Mouse (Mus musculus) lung, embryonic 16.5 days (tissue): ENCODE data around the gene Hist1h4d. TPM values are rescaled to one million over a fixed set of nuclear protein-coding genes. Genes with fewer than 3 reads are reported as not detected.
A peak's percentile ranks its signal among the peaks of the same experiment; 100 is the strongest.
"Not testable (repeated sequence)": the region's sequence is repeated elsewhere in the genome, so short reads cannot be mapped to it uniquely, and the experiment has no call there.

ENCODE experiments used
- ATAC-seq: fragments of 200-750 bp; cut with Nextera tagmentation; 2 replicates; pipeline ENCODE4 v1.8.0; 2017; ENCODE audit warnings: low read depth, mild to moderate bottlenecking, moderate library complexity
- H3K27ac ChIP-seq: fragments of 300-500 bp; sonication (generic); 2 replicates; pipeline ENCODE4 v1.5.1; 2014; ENCODE audit warnings: mild to moderate bottlenecking, control low read depth, low read length
- H3K27me3 ChIP-seq: fragments of 300-500 bp; sonication (generic); 2 replicates; pipeline ENCODE4 v1.6.1; 2014; ENCODE audit warnings: low read depth, low read length, mixed read lengths; ENCODE audit not compliant: control insufficient read depth, insufficient read depth
- H3K36me3 ChIP-seq: fragments of 300-500 bp; sonication (generic); 2 replicates; pipeline ENCODE4 v1.6.1; 2014; ENCODE audit warnings: low read length; ENCODE audit not compliant: control insufficient read depth, insufficient read depth
- H3K4me1 ChIP-seq: fragments of 300-500 bp; sonication (generic); replicated peaks from 2 replicates; pipeline ENCODE4 v1.6.1; 2014; ENCODE audit warnings: low read length, mixed read lengths; ENCODE audit not compliant: control insufficient read depth, insufficient read depth
- H3K4me2 ChIP-seq: fragments of 300-500 bp; sonication (generic); 2 replicates; pipeline ENCODE4 v1.6.1; 2014; ENCODE audit warnings: low read depth, low read length, control low read depth
- H3K4me3 ChIP-seq: fragments of 300-500 bp; sonication (generic); 2 replicates; pipeline ENCODE4 v1.5.1; 2014; ENCODE audit warnings: mild to moderate bottlenecking, low read length, control low read depth
- H3K9ac ChIP-seq: fragments of 300-500 bp; sonication (generic); 2 replicates; pipeline ENCODE4 v1.6.1; 2014; ENCODE audit warnings: low read length, control low read depth
- H3K9me3 ChIP-seq: fragments of 300-500 bp; sonication (generic); 2 replicates; pipeline ENCODE4 v1.6.1; 2016; ENCODE audit warnings: low read length; ENCODE audit not compliant: control insufficient read depth
- WGBS: fragments of 180-500 bp; shearing (Covaris S2); extraction: QIAGEN DNeasy Blood & Tissue Kit; methylation state at CpG from one replicate; pipeline ENCODE4 v1.1.7; 2014; 5-methylcytosine and 5-hydroxymethylcytosine counted together
- polyA plus RNA-seq: library from polyadenylated mRNA; unstranded; fragments of >200 nt; fragmentation: Nextera tagmentation; extraction: Ambion mirVana; gene quantifications from 2 replicates; pipeline ENCODE4 v1.2.1, GENCODE M21; 2015

Hist1h4d gene
- polyA plus RNA-seq, 1 experiment from 2014 or later, result 130 TPM

DNA sequence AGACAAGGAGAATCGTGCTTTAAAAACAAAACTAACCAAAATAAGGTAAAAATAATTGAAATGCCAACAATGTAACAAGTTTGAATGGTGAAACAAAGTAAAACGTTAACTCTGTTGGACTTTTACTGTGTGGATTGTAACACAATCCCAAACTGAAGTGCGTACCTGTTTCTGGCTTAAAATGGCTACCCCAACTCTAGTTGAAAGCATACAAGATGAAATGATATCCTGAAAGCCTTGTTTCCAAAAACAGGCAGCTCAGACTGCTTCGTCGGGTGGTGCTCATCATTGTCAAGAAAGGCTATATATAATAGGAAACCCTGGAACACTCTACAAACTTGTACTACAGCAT is 19.9 kb upstream of the Hist1h4d start:
- peak overlapping the region; percentile 99; the same call in 1 of the 2 replicates for H3K27ac ChIP-seq
- 0% methylated on average over 2 of the region's 5 CpGs for WGBS
- not testable (repeated sequence) for H3K36me3 ChIP-seq, H3K27me3 ChIP-seq, H3K4me1 ChIP-seq, ATAC-seq, H3K9me3 ChIP-seq
- H3K9ac ChIP-seq, result peak overlapping the region; percentile 63
- peak overlapping the region; percentile 49 for H3K4me3 ChIP-seq
- peak overlapping the region; percentile 61 for H3K4me2 ChIP-seq

GRCm38 (mm10) chr13:23561883-23562659 is 19.3 kb upstream of the Hist1h4d start, which contains the start of gene Hist1h3e:
TSS of gene Hist1h3e (minus strand) at chr13:23562369.
- Histone ChIP-seq H3K9ac (peak within 1 kb of the TSS; percentile 63), H3K4me3 (peak within 1 kb of the TSS; percentile 49), H3K27ac (peak within 1 kb of the TSS; percentile 99), H3K4me2 (peak within 1 kb of the TSS; percentile 61)
- H3K9me3 ChIP-seq, H3K27me3 ChIP-seq, H3K4me1 ChIP-seq, H3K36me3 ChIP-seq: not testable (repeated sequence)
- under 1% methylated on average over 45 of the region's 67 CpGs for WGBS
- peak; percentile 92 for ATAC-seq

GRCm38 (mm10) chr13:23562699-23563462 is 18.5 kb upstream of the Hist1h4d start:
- peak overlapping the region; percentile 99 for H3K27ac ChIP-seq
- H3K9ac ChIP-seq, result peak overlapping the region; percentile 63
- H3K27me3 ChIP-seq, result no peaks in the 10 kb centered on the region
- H3K4me3 ChIP-seq, result peak overlapping the region; percentile 49
- peak; percentile 69 for ATAC-seq
- no peaks in the 10 kb centered on the region for H3K9me3 ChIP-seq
- H3K36me3 ChIP-seq, result no peaks in the 10 kb centered on the region
- H3K4me2 ChIP-seq, result peak overlapping the region; percentile 61
- 2% methylated on average over 18 of the region's 18 CpGs for WGBS
- H3K4me1 ChIP-seq, result no peaks in the 10 kb centered on the region

DNA sequence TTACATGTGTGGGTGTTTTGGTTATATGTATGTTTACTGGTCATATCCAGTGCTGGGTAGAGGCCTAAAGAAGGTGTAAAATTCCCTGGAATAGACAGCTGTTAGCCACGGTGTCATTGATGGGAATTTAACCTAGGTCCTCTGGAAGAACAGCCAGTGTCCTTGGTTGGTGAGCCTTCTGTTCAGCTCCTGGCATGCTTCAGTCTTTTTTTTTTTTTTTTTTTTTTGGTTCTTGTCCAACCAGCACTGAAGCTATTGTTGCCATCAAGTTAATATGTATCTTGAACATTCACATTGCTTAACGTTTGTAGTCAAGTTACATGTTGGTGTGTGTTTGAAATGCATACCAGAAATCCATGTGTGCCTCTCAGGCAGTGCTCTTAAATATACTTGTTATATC is 16.9 kb upstream of the Hist1h4d start:
- Histone ChIP-seq H3K9me3 (no peaks in the 10 kb centered on the region), H3K4me3 (no peak overlapping the region), H3K27ac (no peak overlapping the region), H3K27me3 (no peaks in the 10 kb centered on the region), H3K4me1 (no peaks in the 10 kb centered on the region), H3K9ac (no peak overlapping the region), H3K4me2 (no peak overlapping the region), H3K36me3 (no peaks in the 10 kb centered on the region)
- WGBS, result 65% methylated on average over 2 of the region's 2 CpGs
- ATAC-seq, result no peak

- WGBS, result under 1% methylated on average over 15 of the region's 41 CpGs
- H3K4me1 ChIP-seq, H3K27me3 ChIP-seq, H3K36me3 ChIP-seq, H3K9me3 ChIP-seq: not testable (repeated sequence)
- ATAC-seq, result peak; percentile 6; the same call in 1 of the 2 replicates
- Histone ChIP-seq H3K27ac (peak overlapping the region; percentile 98), H3K9ac (peak overlapping the region; percentile 62), H3K4me3 (peak overlapping the region; percentile 44), H3K4me2 (peak overlapping the region; percentile 42)
These were observed 11.0 kb upstream of the Hist1h4d start for GRCm38 (mm10) chr13:23570261-23571021.

DNA sequence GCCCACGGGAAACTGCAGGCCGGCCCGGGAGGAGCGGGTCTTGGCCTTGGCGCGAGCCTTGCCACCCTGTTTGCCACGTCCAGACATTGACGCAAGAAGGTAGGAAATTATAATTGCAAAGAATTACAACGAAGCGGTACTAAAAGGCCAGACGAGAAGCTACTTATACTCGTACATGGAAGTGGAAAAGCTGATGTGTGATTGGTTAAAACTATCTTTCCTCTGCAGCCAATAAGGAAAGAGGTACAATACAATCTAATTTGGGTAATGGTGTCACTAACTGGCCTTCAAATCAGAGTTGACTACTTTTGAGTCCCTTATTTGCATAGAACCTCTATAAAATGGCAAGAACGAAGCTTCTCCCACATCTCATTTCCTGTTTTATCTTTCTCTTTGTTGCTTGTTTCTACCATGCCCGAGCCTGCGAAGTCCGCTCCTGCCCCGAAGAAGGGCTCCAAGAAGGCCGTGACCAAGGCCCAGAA is 10.3 kb upstream of the Hist1h4d start, which contains the start of the genes Hist1h2ae and Hist1h2bg:
Gene Hist1h2ae, minus strand, starts transcription at position 199 of the 482 bp plus-strand sequence.
Gene Hist1h2bg, plus strand, starts transcription at position 375 of the 482 bp plus-strand sequence.
- H3K4me3 ChIP-seq, result peak within 1 kb of the TSS; percentile 52
- WGBS, result under 1% methylated on average over 18 of the region's 18 CpGs
- peaks cover 2% of the 10 kb centered on the region; the same call in 1 of the 2 replicates for H3K4me1 ChIP-seq

GRCm38 (mm10) chr13:23571504-23572217 is 9.7 kb upstream of the Hist1h4d start:
- ATAC-seq, H3K4me1 ChIP-seq, H3K27me3 ChIP-seq, H3K9me3 ChIP-seq, H3K36me3 ChIP-seq: not testable (repeated sequence)
- Histone ChIP-seq H3K27ac (peak overlapping the region; percentile 98), H3K9ac (peak overlapping the region; percentile 70), H3K4me3 (peak overlapping the region; percentile 52), H3K4me2 (peak overlapping the region; percentile 85)
- WGBS, result 0% methylated on average over 11 of the region's 34 CpGs

More for the DNA sequence above, 10.3 kb upstream of the Hist1h4d start, which contains the start of the genes Hist1h2ae and Hist1h2bg:
- Histone ChIP-seq H3K27ac (peak within 1 kb of the TSS; percentile 98), H3K4me2 (peak within 1 kb of the TSS; percentile 85), H3K27me3 (no peaks in the 10 kb centered on the region), H3K9ac (peak within 1 kb of the TSS; percentile 70), H3K36me3 (no peaks in the 10 kb centered on the region), H3K9me3 (no peaks in the 10 kb centered on the region)
- peak; percentile 89 for ATAC-seq

GRCm38 (mm10) chr13:23572218-23573033 is 9.0 kb upstream of the Hist1h4d start:
- H3K36me3 ChIP-seq, result no peaks in the 10 kb centered on the region
- ATAC-seq, result no peak
- peak overlapping the region; percentile 98 for H3K27ac ChIP-seq
- peaks cover 8% of the 10 kb centered on the region; the same call in 1 of the 2 replicates for H3K4me1 ChIP-seq
- H3K9me3 ChIP-seq, result no peaks in the 10 kb centered on the region
- peak overlapping the region; percentile 85 for H3K4me2 ChIP-seq
- H3K4me3 ChIP-seq, result peak overlapping the region; percentile 52
- H3K9ac ChIP-seq, result peak overlapping the region; percentile 70
- 15% methylated on average over 2 of the region's 2 CpGs for WGBS
- H3K27me3 ChIP-seq, result no peaks in the 10 kb centered on the region
